Mouse (Mus musculus): ENCODE data around the gene Vav3. TPM values are rescaled to one million over a fixed set of nuclear protein-coding genes. Genes with fewer than 3 reads are reported as not detected.
A peak's percentile ranks its signal among the peaks of the same experiment; 100 is the strongest.

Gene Vav3
- polyA plus RNA-seq, 1 experiment from 2014 or later: 10.3 TPM

- ATAC-seq: no peak; the same call in 1 of the 2 replicates
- peak overlapping the region; percentile 87 for H3K9ac ChIP-seq (ENCODE audit: low read depth, low read length)
- WGBS: under 1% methylated on average over 18 of the region's 18 CpGs
- no peaks in the 10 kb centered on the region for H3K36me3 ChIP-seq (ENCODE audit: control insufficient read depth, insufficient read depth, low read length)
- peak overlapping the region; percentile 86 for H3K4me2 ChIP-seq (ENCODE audit: low read length)
- no peaks in the 10 kb centered on the region for H3K27me3 ChIP-seq (replicated peaks; ENCODE audit: control insufficient read depth, insufficient read depth, low read length)
- peak overlapping the region; percentile 89 for H3K27ac ChIP-seq (ENCODE audit: low read depth, low read length)
- H3K4me1 ChIP-seq (ENCODE audit: control insufficient read depth, insufficient read depth, low read depth, low read length): peaks cover 7% of the 10 kb centered on the region
- peak overlapping the region; percentile 85 for H3K4me3 ChIP-seq (ENCODE audit: low read length)
- no peaks in the 10 kb centered on the region for H3K9me3 ChIP-seq (ENCODE audit: control insufficient read depth, low read length)
Measured at GRCm38 (mm10) chr3:109341071-109341480, 623 bp downstream of the Vav3 start.

- Histone ChIP-seq H3K36me3 (ENCODE audit: control insufficient read depth, insufficient read depth, low read length) (no peaks in the 10 kb centered on the region), H3K9ac (ENCODE audit: low read depth, low read length) (peak overlapping the region; percentile 87), H3K4me1 (ENCODE audit: control insufficient read depth, insufficient read depth, low read depth, low read length) (peaks cover 7% of the 10 kb centered on the region), H3K9me3 (ENCODE audit: control insufficient read depth, low read length) (no peaks in the 10 kb centered on the region), H3K27ac (ENCODE audit: low read depth, low read length) (peak overlapping the region; percentile 29), H3K27me3 (replicated peaks; ENCODE audit: control insufficient read depth, insufficient read depth, low read length) (no peaks in the 10 kb centered on the region), H3K4me2 (ENCODE audit: low read length) (peak overlapping the region; percentile 86), H3K4me3 (ENCODE audit: low read length) (peak overlapping the region; percentile 85)
- no peak for ATAC-seq
- 6% methylated on average over 8 of the region's 8 CpGs for WGBS
Measured at GRCm38 (mm10) chr3:109341631-109342030, 1.2 kb downstream of the Vav3 start.

GRCm38 (mm10) chr3:109351956-109352684 lies 11.7 kb downstream of the Vav3 start:
- Histone ChIP-seq H3K4me2 (ENCODE audit: low read length) (no peak overlapping the region), H3K9me3 (ENCODE audit: control insufficient read depth, low read length) (no peaks in the 10 kb centered on the region), H3K4me1 (ENCODE audit: control insufficient read depth, insufficient read depth, low read depth, low read length) (no peaks in the 10 kb centered on the region), H3K36me3 (ENCODE audit: control insufficient read depth, insufficient read depth, low read length) (no peaks in the 10 kb centered on the region), H3K4me3 (ENCODE audit: low read length) (no peak overlapping the region), H3K27ac (ENCODE audit: low read depth, low read length) (no peak overlapping the region), H3K27me3 (replicated peaks; ENCODE audit: control insufficient read depth, insufficient read depth, low read length) (no peaks in the 10 kb centered on the region), H3K9ac (ENCODE audit: low read depth, low read length) (no peak overlapping the region)
- no peak for ATAC-seq
- WGBS: 90% methylated on average over 4 of the region's 4 CpGs

GRCm38 (mm10) chr3:109352690-109353089 lies 12.2 kb downstream of the Vav3 start:
- WGBS: 85% methylated on average over 6 of the region's 6 CpGs

GRCm38 (mm10) chr3:109353814-109354213 lies 13.4 kb downstream of the Vav3 start:
- no peaks in the 10 kb centered on the region for H3K27me3 ChIP-seq (replicated peaks; ENCODE audit: control insufficient read depth, insufficient read depth, low read length)
- no peak for ATAC-seq
- H3K36me3 ChIP-seq (ENCODE audit: control insufficient read depth, insufficient read depth, low read length): no peaks in the 10 kb centered on the region
- no peak overlapping the region for H3K27ac ChIP-seq (ENCODE audit: low read depth, low read length)
- H3K4me3 ChIP-seq (ENCODE audit: low read length): no peak overlapping the region
- H3K9ac ChIP-seq (ENCODE audit: low read depth, low read length): no peak overlapping the region
- WGBS: 90% methylated on average over 5 of the region's 5 CpGs
- no peaks in the 10 kb centered on the region for H3K4me1 ChIP-seq (ENCODE audit: control insufficient read depth, insufficient read depth, low read depth, low read length)
- H3K4me2 ChIP-seq (ENCODE audit: low read length): no peak overlapping the region
- no peaks in the 10 kb centered on the region for H3K9me3 ChIP-seq (ENCODE audit: control insufficient read depth, low read length)

More at GRCm38 (mm10) chr3:109352690-109353089, 12.2 kb downstream of the Vav3 start:
- Histone ChIP-seq H3K4me2 (ENCODE audit: low read length) (no peak overlapping the region), H3K36me3 (ENCODE audit: control insufficient read depth, insufficient read depth, low read length) (no peaks in the 10 kb centered on the region), H3K27ac (ENCODE audit: low read depth, low read length) (no peak overlapping the region), H3K9ac (ENCODE audit: low read depth, low read length) (no peak overlapping the region), H3K4me1 (ENCODE audit: control insufficient read depth, insufficient read depth, low read depth, low read length) (no peaks in the 10 kb centered on the region), H3K27me3 (replicated peaks; ENCODE audit: control insufficient read depth, insufficient read depth, low read length) (no peaks in the 10 kb centered on the region), H3K9me3 (ENCODE audit: control insufficient read depth, low read length) (no peaks in the 10 kb centered on the region), H3K4me3 (ENCODE audit: low read length) (no peak overlapping the region)
- no peak for ATAC-seq

- 72% methylated on average over 5 of the region's 5 CpGs for WGBS
- no peaks in the 10 kb centered on the region for H3K9me3 ChIP-seq (ENCODE audit: control insufficient read depth, low read length)
- no peak overlapping the region for H3K4me3 ChIP-seq (ENCODE audit: low read length)
- H3K27ac ChIP-seq (ENCODE audit: low read depth, low read length): no peak overlapping the region
- no peak overlapping the region for H3K4me2 ChIP-seq (ENCODE audit: low read length)
- H3K9ac ChIP-seq (ENCODE audit: low read depth, low read length): no peak overlapping the region
- peak; percentile 42; the same call in 1 of the 2 replicates for ATAC-seq
- H3K27me3 ChIP-seq (replicated peaks; ENCODE audit: control insufficient read depth, insufficient read depth, low read length): no peaks in the 10 kb centered on the region
- no peaks in the 10 kb centered on the region for H3K36me3 ChIP-seq (ENCODE audit: control insufficient read depth, insufficient read depth, low read length)
- no peaks in the 10 kb centered on the region for H3K4me1 ChIP-seq (ENCODE audit: control insufficient read depth, insufficient read depth, low read depth, low read length)
Measured at GRCm38 (mm10) chr3:109355158-109355557, 14.7 kb downstream of the Vav3 start.

GRCm38 (mm10) chr3:109360746-109361145 lies 20.3 kb downstream of the Vav3 start:
- Histone ChIP-seq H3K4me1 (ENCODE audit: control insufficient read depth, insufficient read depth, low read depth, low read length) (no peaks in the 10 kb centered on the region; the same call in 1 of the 2 replicates), H3K27ac (ENCODE audit: low read depth, low read length) (no peak overlapping the region), H3K4me2 (ENCODE audit: low read length) (no peak overlapping the region), H3K27me3 (replicated peaks; ENCODE audit: control insufficient read depth, insufficient read depth, low read length) (no peaks in the 10 kb centered on the region), H3K4me3 (ENCODE audit: low read length) (no peak overlapping the region), H3K9me3 (ENCODE audit: control insufficient read depth, low read length) (no peaks in the 10 kb centered on the region), H3K36me3 (ENCODE audit: control insufficient read depth, insufficient read depth, low read length) (no peaks in the 10 kb centered on the region), H3K9ac (ENCODE audit: low read depth, low read length) (no peak overlapping the region)
- ATAC-seq: no peak
- 92% methylated on average over 4 of the region's 4 CpGs for WGBS

GRCm38 (mm10) chr3:109361882-109362281 lies 21.4 kb downstream of the Vav3 start:
- Histone ChIP-seq H3K9ac (ENCODE audit: low read depth, low read length) (no peak overlapping the region), H3K9me3 (ENCODE audit: control insufficient read depth, low read length) (no peaks in the 10 kb centered on the region), H3K27ac (ENCODE audit: low read depth, low read length) (no peak overlapping the region), H3K4me3 (ENCODE audit: low read length) (no peak overlapping the region), H3K4me2 (ENCODE audit: low read length) (no peak overlapping the region), H3K27me3 (replicated peaks; ENCODE audit: control insufficient read depth, insufficient read depth, low read length) (no peaks in the 10 kb centered on the region), H3K36me3 (ENCODE audit: control insufficient read depth, insufficient read depth, low read length) (no peaks in the 10 kb centered on the region), H3K4me1 (ENCODE audit: control insufficient read depth, insufficient read depth, low read depth, low read length) (peaks cover 5% of the 10 kb centered on the region)
- no peak for ATAC-seq
- 88% methylated on average over 5 of the region's 5 CpGs for WGBS

- no peak for ATAC-seq
- no peak overlapping the region for H3K9ac ChIP-seq (ENCODE audit: low read depth, low read length)
Measured at GRCm38 (mm10) chr3:109362310-109362709, 21.9 kb downstream of the Vav3 start.

More at GRCm38 (mm10) chr3:109362310-109362709, 21.9 kb downstream of the Vav3 start:
- Histone ChIP-seq H3K4me1 (ENCODE audit: control insufficient read depth, insufficient read depth, low read depth, low read length) (peaks cover 5% of the 10 kb centered on the region), H3K27me3 (replicated peaks; ENCODE audit: control insufficient read depth, insufficient read depth, low read length) (no peaks in the 10 kb centered on the region), H3K4me3 (ENCODE audit: low read length) (no peak overlapping the region), H3K4me2 (ENCODE audit: low read length) (no peak overlapping the region), H3K9me3 (ENCODE audit: control insufficient read depth, low read length) (no peaks in the 10 kb centered on the region), H3K36me3 (ENCODE audit: control insufficient read depth, insufficient read depth, low read length) (no peaks in the 10 kb centered on the region), H3K27ac (ENCODE audit: low read depth, low read length) (no peak overlapping the region)
- WGBS: 80% methylated on average over 3 of the region's 3 CpGs
